Mouse (Mus musculus): Measurements from ENCODE around the gene Map3k5. TPM values are rescaled to one million over a fixed set of nuclear protein-coding genes. Genes with fewer than 3 reads are reported as not detected.

The Map3k5 gene
- polyA plus RNA-seq, 1 experiment from 2014 or later: 14.8 TPM

DNA sequence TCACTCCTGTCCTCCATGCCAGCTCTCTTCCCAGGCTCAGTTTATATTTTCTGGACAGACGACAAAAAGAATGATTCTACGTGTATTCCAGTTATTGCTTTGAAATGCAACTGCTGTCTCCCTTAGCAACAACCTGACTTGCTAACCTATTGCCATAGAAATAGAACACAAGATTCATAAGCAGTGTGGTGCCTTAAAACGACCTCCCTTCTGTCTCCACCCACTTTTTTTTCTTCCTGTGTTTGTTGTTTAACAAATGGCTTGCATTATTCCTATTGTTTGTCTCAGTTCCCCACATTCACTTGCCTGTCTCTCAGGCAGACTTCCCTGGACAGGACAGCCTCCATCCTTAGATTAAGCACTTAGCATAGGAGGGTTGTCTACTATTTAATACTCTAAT lies 154.8 kb downstream of the Map3k5 start:
- H3K27me3 ChIP-seq: no peaks in the 10 kb centered on the region
- ATAC-seq (no peak), DNase-seq (ENCODE audit: low read depth, low spot score) (no peak)
- TF ChIP-seq CTCF (IDR thresholded peaks at IDR 0.05): no peak
- in situ Hi-C loops (cut with MboI; ENCODE audit: low pct_unique_long_range_greater_than_20kb): no loop called here
- ChIA-PET CTCF (interaction anchor here (0.6 to 1.3 kb wide), 3 partner anchors 8 to 50 kb away, joined by 3 to 4 read pairs (median 3); no protein-coding TSS in a partner anchor), POLR2A (no interaction called here)

DNA sequence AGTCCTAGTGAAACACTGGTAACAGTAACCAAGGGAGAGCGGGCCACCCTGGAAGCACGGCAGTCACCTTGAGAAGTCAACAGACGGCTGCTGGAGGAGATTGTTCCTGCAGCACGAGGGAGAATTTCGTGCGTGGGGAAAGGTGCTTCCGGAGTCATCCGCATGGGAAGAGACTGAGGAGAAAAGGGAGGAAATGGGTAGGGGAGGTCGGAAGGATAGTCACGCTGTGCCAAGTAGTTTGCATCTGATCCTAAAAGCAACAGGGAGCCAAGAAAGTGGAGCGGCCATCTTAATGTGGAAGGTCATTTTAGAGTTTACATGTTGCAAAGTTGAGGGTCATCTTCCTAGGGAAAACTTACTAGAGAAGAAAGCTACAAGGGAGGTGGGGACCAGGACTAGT lies 155.9 kb downstream of the Map3k5 start:
- ChIA-PET POLR2A (interaction anchor here (1.7 kb wide), 1 partner anchor 12 kb away, joined by 7 read pairs; no protein-coding TSS in a partner anchor), CTCF (no interaction called here)
- DNase-seq (ENCODE audit: low read depth, low spot score): no peak
- TF ChIP-seq CTCF (IDR thresholded peaks at IDR 0.05): no peak
- in situ Hi-C loops (cut with MboI; ENCODE audit: low pct_unique_long_range_greater_than_20kb): no loop called here
- no peaks in the 10 kb centered on the region for H3K27me3 ChIP-seq
- ATAC-seq: no peak

DNA sequence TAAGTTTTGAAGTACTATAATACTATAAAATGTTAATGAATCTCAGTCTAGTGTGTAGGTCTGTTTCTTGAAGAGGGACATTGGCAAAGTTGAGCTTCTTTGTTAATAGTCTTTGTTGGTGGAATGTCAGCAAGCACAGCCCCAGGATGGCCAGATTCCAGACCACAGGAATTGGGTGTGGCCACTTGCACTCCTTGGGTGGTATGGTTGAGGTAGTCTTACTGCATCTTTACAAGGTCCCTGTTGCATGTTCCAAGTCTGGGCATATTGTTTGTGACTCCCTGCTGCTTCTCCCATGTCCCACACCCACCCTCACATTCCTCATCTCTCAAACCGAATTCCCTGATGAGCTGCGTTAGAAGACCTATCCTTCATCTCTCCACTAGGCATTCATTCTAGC lies 157.1 kb downstream of the Map3k5 start:
- ChIA-PET POLR2A (interaction anchor here (0.6 to 1.7 kb wide), 3 partner anchors 10 to 42 kb away, joined by 3 to 7 read pairs (median 4); no protein-coding TSS in a partner anchor), CTCF (interaction anchor here (0.7 to 1.6 kb wide), 3 partner anchors 11 to 176 kb away, joined by 4 read pairs; no protein-coding TSS in a partner anchor)
- ATAC-seq: no peak
- no peaks in the 10 kb centered on the region for H3K27me3 ChIP-seq
- no peak for DNase-seq (ENCODE audit: low read depth, low spot score)
- no peak for TF ChIP-seq CTCF (IDR thresholded peaks at IDR 0.05)
- in situ Hi-C loops (cut with MboI; ENCODE audit: low pct_unique_long_range_greater_than_20kb): no loop called here

DNA sequence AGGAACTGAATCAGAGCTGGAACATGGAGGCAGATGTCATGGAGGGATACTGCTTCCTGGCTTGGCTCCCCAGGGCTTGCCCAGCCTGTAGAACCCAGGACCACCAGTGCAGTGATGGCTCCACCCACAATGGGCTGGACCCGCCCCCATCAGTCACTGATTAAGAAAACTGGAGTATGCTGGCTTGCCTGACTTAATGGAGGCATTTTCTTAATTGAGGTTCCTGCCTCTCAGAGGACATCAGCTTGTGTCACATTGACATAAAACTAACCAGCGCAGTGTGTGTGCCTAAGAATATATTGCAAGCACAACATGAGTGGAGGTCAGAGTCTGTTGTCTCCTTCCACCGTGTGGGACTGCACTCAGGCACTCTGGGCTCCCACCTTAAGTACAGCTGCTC lies 158.1 kb downstream of the Map3k5 start:
- in situ Hi-C loops (cut with MboI; ENCODE audit: low pct_unique_long_range_greater_than_20kb): no loop called here
- no peak for TF ChIP-seq CTCF (IDR thresholded peaks at IDR 0.05)
- ChIA-PET CTCF (interaction anchor here (1.6 kb wide), 1 partner anchor 177 kb away, joined by 4 read pairs; no protein-coding TSS in a partner anchor), POLR2A (interaction anchor here (0.8 kb wide), 1 partner anchor 22 kb away, joined by 3 read pairs; no protein-coding TSS in a partner anchor)
- ATAC-seq (no peak), DNase-seq (ENCODE audit: low read depth, low spot score) (no peak)
- no peaks in the 10 kb centered on the region for H3K27me3 ChIP-seq

DNA sequence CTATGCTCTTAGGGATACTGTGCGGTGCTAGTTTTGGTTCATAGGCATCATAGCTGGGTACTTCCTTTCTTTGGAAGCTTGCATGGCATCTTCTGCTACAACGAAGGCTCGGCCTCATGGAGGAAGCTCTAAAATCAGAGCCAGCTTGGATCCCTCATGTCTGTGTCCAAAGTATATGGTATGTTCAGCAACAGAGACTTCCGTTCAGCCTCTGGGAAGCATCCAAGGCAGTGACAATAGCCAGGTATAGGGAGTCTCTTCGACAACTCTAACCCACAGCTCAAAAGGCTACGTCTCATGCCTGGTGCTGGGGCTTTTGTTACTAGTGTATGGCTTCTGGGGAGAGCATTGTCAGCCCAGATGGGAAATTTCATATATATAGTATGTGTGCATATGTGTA lies 167.2 kb downstream of the Map3k5 start:
- CTCF ChIA-PET: interaction anchor here (1.0 kb wide), 1 partner anchor 168 kb away, joined by 3 read pairs; no protein-coding TSS in a partner anchor
- no peaks in the 10 kb centered on the region for H3K27me3 ChIP-seq
- POLR2A ChIA-PET: interaction anchor here (0.7 to 1.5 kb wide), 2 partner anchors 8 to 10 kb away, joined by 4 to 7 read pairs; no protein-coding TSS in a partner anchor
- ATAC-seq (no peak), DNase-seq (ENCODE audit: low read depth, low spot score) (no peak)
- no peak for TF ChIP-seq CTCF (IDR thresholded peaks at IDR 0.05)
- in situ Hi-C loops (cut with MboI; ENCODE audit: low pct_unique_long_range_greater_than_20kb): no loop called here

DNA sequence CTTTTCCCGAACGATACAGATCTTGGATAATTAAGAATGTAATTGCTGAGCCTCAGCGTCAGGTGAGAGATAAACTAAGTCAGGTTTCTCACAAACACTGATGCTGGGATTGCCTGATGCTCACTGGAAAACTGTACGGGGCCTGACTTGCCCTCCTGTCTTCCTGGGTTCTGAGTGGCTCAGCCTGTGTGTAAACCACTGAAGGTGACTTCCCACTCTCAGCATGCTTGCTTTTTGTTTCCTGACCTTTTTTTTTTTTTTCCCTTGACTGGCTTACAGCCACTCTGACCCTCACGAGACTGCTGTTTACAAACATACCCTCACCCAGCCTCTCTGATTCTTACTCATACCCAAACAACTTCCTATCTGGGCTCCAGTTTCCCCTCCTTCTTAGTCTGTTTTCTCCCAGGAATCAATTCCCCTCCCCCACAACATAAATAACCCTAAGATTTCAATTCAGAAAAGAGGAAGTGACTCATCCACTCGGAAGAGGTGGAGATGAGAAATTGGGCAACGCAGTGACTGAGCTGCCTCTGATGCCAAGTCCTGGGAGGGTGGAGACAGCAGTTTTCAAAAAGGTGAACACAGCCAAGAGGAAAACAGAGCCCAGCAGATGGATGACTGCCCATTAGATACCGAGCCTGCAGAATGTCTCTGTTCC lies 170.1 kb downstream of the Map3k5 start:
- in situ Hi-C loops (cut with MboI; ENCODE audit: low pct_unique_long_range_greater_than_20kb): no loop called here

DNA sequence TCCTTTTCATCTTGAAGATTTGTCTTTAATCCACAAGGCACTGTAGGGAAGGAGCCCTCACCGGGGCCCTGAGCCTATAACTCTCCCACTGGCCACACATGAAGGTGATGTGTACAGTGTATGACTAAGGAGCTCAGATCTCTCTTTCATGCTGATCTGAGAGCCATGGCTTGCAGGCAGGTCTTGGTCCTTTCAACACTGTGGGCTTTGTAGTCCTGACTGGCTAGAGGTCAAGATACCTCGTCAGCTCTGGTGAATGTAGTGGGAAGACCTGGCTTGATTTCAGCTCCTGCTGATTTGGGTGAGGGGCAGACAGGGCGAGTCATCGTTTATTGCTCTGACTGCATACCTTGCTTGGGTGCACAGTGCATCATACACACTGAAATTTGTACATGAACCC lies 171.3 kb downstream of the Map3k5 start:
- in situ Hi-C loops (cut with MboI; ENCODE audit: low pct_unique_long_range_greater_than_20kb): no loop called here
- peak; percentile 41 for ATAC-seq
- no peaks in the 10 kb centered on the region for H3K27me3 ChIP-seq
- peak; percentile 63 for DNase-seq (ENCODE audit: low read depth, low spot score)
- ChIA-PET CTCF (interaction anchor here (1.5 kb wide), 1 partner anchor 31 kb away, joined by 3 read pairs; no protein-coding TSS in a partner anchor), POLR2A (interaction anchor here (0.6 kb wide), 1 partner anchor 662 kb away, joined by 3 read pairs; no protein-coding TSS in a partner anchor)
- TF ChIP-seq CTCF (IDR thresholded peaks at IDR 0.05): no peak

More for the DNA sequence above, 170.1 kb downstream of the Map3k5 start:
- TF ChIP-seq CTCF (IDR thresholded peaks at IDR 0.05): no peak
- CTCF ChIA-PET: interaction anchor here (1.5 kb wide), 1 partner anchor 30 kb away, joined by 3 read pairs; no protein-coding TSS in a partner anchor
- DNase-seq (ENCODE audit: low read depth, low spot score): peak; percentile 60
- peak; percentile 77 for ATAC-seq
- POLR2A ChIA-PET: no interaction called here
- no peaks in the 10 kb centered on the region for H3K27me3 ChIP-seq

DNA sequence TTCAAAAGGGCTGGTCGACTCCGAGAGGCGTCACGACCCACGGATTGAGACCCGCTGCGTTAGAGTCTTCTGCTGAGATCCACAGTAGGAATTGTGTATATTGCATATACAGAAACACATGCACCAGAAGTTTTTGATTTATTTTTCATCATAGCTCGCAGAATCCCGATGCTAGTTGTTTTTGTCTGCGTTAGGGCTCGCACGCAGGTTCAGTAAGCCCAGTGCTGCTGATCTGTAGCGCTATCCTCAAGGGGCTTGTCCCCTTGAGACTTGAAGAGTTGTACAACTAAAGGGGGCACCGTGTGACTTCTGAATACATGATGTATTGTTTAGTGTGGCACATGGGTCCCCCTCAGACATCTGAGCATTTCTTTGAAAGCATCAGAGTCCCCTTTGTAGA lies 172.8 kb downstream of the Map3k5 start:
- CTCF ChIA-PET: no interaction called here
- DNase-seq (ENCODE audit: low read depth, low spot score) (no peak), ATAC-seq (no peak)
- H3K27me3 ChIP-seq: no peaks in the 10 kb centered on the region
- no peak for TF ChIP-seq CTCF (IDR thresholded peaks at IDR 0.05)
- POLR2A ChIA-PET: no interaction called here
- in situ Hi-C loops (cut with MboI; ENCODE audit: low pct_unique_long_range_greater_than_20kb): no loop called here

DNA sequence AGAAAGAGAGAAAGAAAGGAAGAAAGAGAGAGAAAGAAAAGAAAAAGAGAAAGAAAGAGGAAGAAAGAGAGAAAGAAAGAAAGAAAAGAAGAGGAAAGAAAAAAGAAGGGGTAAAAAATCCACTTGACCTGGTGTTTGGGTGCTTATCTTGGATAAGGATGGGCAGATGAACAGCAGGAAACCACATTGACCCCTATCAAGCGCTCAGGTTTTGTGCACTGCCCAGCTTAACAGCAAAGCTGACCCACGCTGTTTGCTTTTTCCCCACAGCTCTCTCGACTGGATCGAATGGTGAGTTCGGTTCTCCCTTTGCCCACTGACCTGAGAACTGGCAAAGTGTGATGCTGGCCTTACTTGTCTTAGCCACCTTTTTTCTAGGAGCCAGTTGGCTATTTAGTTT lies 177.2 kb downstream of the Map3k5 start:
- in situ Hi-C loops (cut with MboI; ENCODE audit: low pct_unique_long_range_greater_than_20kb): no loop called here
- CTCF ChIA-PET: interaction anchor here (1.1 kb wide), 2 partner anchors 12 to 178 kb away, joined by 3 read pairs; no protein-coding TSS in a partner anchor
- POLR2A ChIA-PET: no interaction called here

GRCm38 (mm10) chr10:20112026-20112973 lies 178.0 kb downstream of the Map3k5 start:
- in situ Hi-C loops (cut with MboI; ENCODE audit: low pct_unique_long_range_greater_than_20kb): no loop called here
- H3K27me3 ChIP-seq: no peaks in the 10 kb centered on the region
- ChIA-PET POLR2A (no interaction called here), CTCF (interaction anchor here (0.9 to 1.1 kb wide), 3 partner anchors 9 to 179 kb away, joined by 3 read pairs; no protein-coding TSS in a partner anchor)
- no peak for TF ChIP-seq CTCF (IDR thresholded peaks at IDR 0.05)
- no peak for ATAC-seq
- DNase-seq (ENCODE audit: low read depth, low spot score): no peak

More for the DNA sequence above, 177.2 kb downstream of the Map3k5 start:
- DNase-seq (ENCODE audit: low read depth, low spot score): no peak
- no peaks in the 10 kb centered on the region for H3K27me3 ChIP-seq
- no peak for ATAC-seq
- no peak for TF ChIP-seq CTCF (IDR thresholded peaks at IDR 0.05)
